Mouse (Mus musculus): ENCODE measurements at regions not wholly inside any gene's neighbourhood (a gene's known extent, or its start where the extent isn't known, plus 50 kb on each side); places are given as distances from the start of the nearest gene placed in this dataset.
"Not testable (repeated sequence)": the region's sequence is repeated elsewhere in the genome, so short reads cannot be mapped to it uniquely, and the experiment has no call there.

- WGBS = 48% methylated on average over 7 of the region's 7 CpGs
- no peak overlapping the region for H3K9ac ChIP-seq (ENCODE audit: low read length)
- no peaks in the 10 kb centered on the region for H3K9me3 ChIP-seq (replicated peaks; ENCODE audit: control insufficient read depth, low read length)
- no peaks in the 10 kb centered on the region for H3K27me3 ChIP-seq (ENCODE audit: control insufficient read depth, insufficient read depth, low read length)
- H3K27ac ChIP-seq (ENCODE audit: low read length) = no peak overlapping the region
- no peak overlapping the region for H3K4me2 ChIP-seq (ENCODE audit: low read depth, low read length)
- no peak overlapping the region for H3K4me3 ChIP-seq (replicated peaks; ENCODE audit: low read length)
- no peaks in the 10 kb centered on the region for H3K36me3 ChIP-seq (ENCODE audit: control insufficient read depth, insufficient read depth, low read length)
- ATAC-seq (ENCODE audit: insufficient read depth, low FRiP score) = no peak
- no peaks in the 10 kb centered on the region for H3K4me1 ChIP-seq (ENCODE audit: control insufficient read depth, insufficient read depth, low read length)
These were observed 293.1 kb downstream of the Dad1 start for GRCm38 (mm10) chr14:53960779-53961178.

GRCm38 (mm10) chr14:53935791-53936231 lies 318.1 kb downstream of the Dad1 start:
- ATAC-seq (ENCODE audit: insufficient read depth, low FRiP score); H3K27me3 ChIP-seq (ENCODE audit: control insufficient read depth, insufficient read depth, low read length); H3K4me1 ChIP-seq (ENCODE audit: control insufficient read depth, insufficient read depth, low read length); H3K4me2 ChIP-seq (ENCODE audit: low read depth, low read length); H3K27ac ChIP-seq (ENCODE audit: low read length); H3K9ac ChIP-seq (ENCODE audit: low read length); H3K9me3 ChIP-seq (replicated peaks; ENCODE audit: control insufficient read depth, low read length); H3K36me3 ChIP-seq (ENCODE audit: control insufficient read depth, insufficient read depth, low read length); H3K4me3 ChIP-seq (replicated peaks; ENCODE audit: low read length): not testable (repeated sequence)
- 96% methylated on average over 22 of the region's 29 CpGs for WGBS

GRCm38 (mm10) chr14:53935336-53935735 lies 318.6 kb downstream of the Dad1 start:
- H3K4me1 ChIP-seq (ENCODE audit: control insufficient read depth, insufficient read depth, low read length); ATAC-seq (ENCODE audit: insufficient read depth, low FRiP score): not testable (repeated sequence)
- 90% methylated on average over 8 of the region's 13 CpGs for WGBS

GRCm38 (mm10) chr14:53910871-53911270 lies 343.0 kb downstream of the Dad1 start:
- Histone ChIP-seq H3K27me3 (ENCODE audit: control insufficient read depth, insufficient read depth, low read length) (no peaks in the 10 kb centered on the region), H3K27ac (ENCODE audit: low read length) (no peak overlapping the region), H3K4me1 (ENCODE audit: control insufficient read depth, insufficient read depth, low read length) (no peaks in the 10 kb centered on the region), H3K9me3 (replicated peaks; ENCODE audit: control insufficient read depth, low read length) (no peaks in the 10 kb centered on the region), H3K9ac (ENCODE audit: low read length) (no peak overlapping the region), H3K4me3 (replicated peaks; ENCODE audit: low read length) (no peak overlapping the region), H3K36me3 (ENCODE audit: control insufficient read depth, insufficient read depth, low read length) (no peaks in the 10 kb centered on the region), H3K4me2 (ENCODE audit: low read depth, low read length) (no peak overlapping the region)
- no peak for ATAC-seq (ENCODE audit: insufficient read depth, low FRiP score)
- 59% methylated on average over 1 of the region's 1 CpGs for WGBS

More at GRCm38 (mm10) chr14:53935336-53935735, 318.6 kb downstream of the Dad1 start:
- H3K9me3 ChIP-seq (replicated peaks; ENCODE audit: control insufficient read depth, low read length); H3K9ac ChIP-seq (ENCODE audit: low read length); H3K27ac ChIP-seq (ENCODE audit: low read length); H3K4me3 ChIP-seq (replicated peaks; ENCODE audit: low read length); H3K4me2 ChIP-seq (ENCODE audit: low read depth, low read length); H3K36me3 ChIP-seq (ENCODE audit: control insufficient read depth, insufficient read depth, low read length); H3K27me3 ChIP-seq (ENCODE audit: control insufficient read depth, insufficient read depth, low read length): not testable (repeated sequence)

GRCm38 (mm10) chr14:53904578-53904977 lies 349.3 kb downstream of the Dad1 start:
- Histone ChIP-seq H3K36me3 (ENCODE audit: control insufficient read depth, insufficient read depth, low read length) (no peaks in the 10 kb centered on the region), H3K4me3 (replicated peaks; ENCODE audit: low read length) (no peak overlapping the region), H3K4me2 (ENCODE audit: low read depth, low read length) (no peak overlapping the region), H3K9ac (ENCODE audit: low read length) (no peak overlapping the region), H3K4me1 (ENCODE audit: control insufficient read depth, insufficient read depth, low read length) (no peaks in the 10 kb centered on the region), H3K27me3 (ENCODE audit: control insufficient read depth, insufficient read depth, low read length) (no peaks in the 10 kb centered on the region), H3K9me3 (replicated peaks; ENCODE audit: control insufficient read depth, low read length) (no peaks in the 10 kb centered on the region), H3K27ac (ENCODE audit: low read length) (no peak overlapping the region)
- ATAC-seq (ENCODE audit: insufficient read depth, low FRiP score) = no peak
- WGBS = 63% methylated on average over 3 of the region's 3 CpGs

- H3K4me3 ChIP-seq (replicated peaks; ENCODE audit: low read length) = no peak overlapping the region
- no peak for ATAC-seq (ENCODE audit: insufficient read depth, low FRiP score)
- no peaks in the 10 kb centered on the region for H3K36me3 ChIP-seq (ENCODE audit: control insufficient read depth, insufficient read depth, low read length)
- H3K4me1 ChIP-seq (ENCODE audit: control insufficient read depth, insufficient read depth, low read length) = no peaks in the 10 kb centered on the region
- H3K27ac ChIP-seq (ENCODE audit: low read length) = no peak overlapping the region
- H3K4me2 ChIP-seq (ENCODE audit: low read depth, low read length) = no peak overlapping the region
- no peaks in the 10 kb centered on the region for H3K9me3 ChIP-seq (replicated peaks; ENCODE audit: control insufficient read depth, low read length)
- H3K9ac ChIP-seq (ENCODE audit: low read length) = no peak overlapping the region
- H3K27me3 ChIP-seq (ENCODE audit: control insufficient read depth, insufficient read depth, low read length) = no peaks in the 10 kb centered on the region
- 68% methylated on average over 1 of the region's 1 CpGs for WGBS
These were observed 352.8 kb downstream of the Dad1 start for GRCm38 (mm10) chr14:53901103-53901502.

GRCm38 (mm10) chr14:53881304-53881703 lies 372.6 kb downstream of the Dad1 start:
- Histone ChIP-seq H3K27me3 (ENCODE audit: control insufficient read depth, insufficient read depth, low read length) (no peaks in the 10 kb centered on the region), H3K4me3 (replicated peaks; ENCODE audit: low read length) (no peak overlapping the region), H3K9me3 (replicated peaks; ENCODE audit: control insufficient read depth, low read length) (no peaks in the 10 kb centered on the region), H3K4me1 (ENCODE audit: control insufficient read depth, insufficient read depth, low read length) (no peaks in the 10 kb centered on the region), H3K9ac (ENCODE audit: low read length) (no peak overlapping the region), H3K27ac (ENCODE audit: low read length) (no peak overlapping the region), H3K4me2 (ENCODE audit: low read depth, low read length) (no peak overlapping the region), H3K36me3 (ENCODE audit: control insufficient read depth, insufficient read depth, low read length) (no peaks in the 10 kb centered on the region)
- 8% methylated on average over 3 of the region's 3 CpGs for WGBS
- no peak; the same call in 1 of the 2 replicates for ATAC-seq (ENCODE audit: insufficient read depth, low FRiP score)

GRCm38 (mm10) chr14:53876581-53876980 lies 377.3 kb downstream of the Dad1 start:
- H3K4me3 ChIP-seq (replicated peaks; ENCODE audit: low read length) = no peak overlapping the region
- H3K27me3 ChIP-seq (ENCODE audit: control insufficient read depth, insufficient read depth, low read length) = no peaks in the 10 kb centered on the region
- 62% methylated on average over 7 of the region's 7 CpGs for WGBS
- H3K9me3 ChIP-seq (replicated peaks; ENCODE audit: control insufficient read depth, low read length) = no peaks in the 10 kb centered on the region
- H3K27ac ChIP-seq (ENCODE audit: low read length) = no peak overlapping the region
- H3K9ac ChIP-seq (ENCODE audit: low read length) = no peak overlapping the region
- H3K4me2 ChIP-seq (ENCODE audit: low read depth, low read length) = no peak overlapping the region
- H3K36me3 ChIP-seq (ENCODE audit: control insufficient read depth, insufficient read depth, low read length) = no peaks in the 10 kb centered on the region
- no peaks in the 10 kb centered on the region for H3K4me1 ChIP-seq (ENCODE audit: control insufficient read depth, insufficient read depth, low read length)
- no peak for ATAC-seq (ENCODE audit: insufficient read depth, low FRiP score)

GRCm38 (mm10) chr14:53875736-53876135 lies 378.2 kb downstream of the Dad1 start:
- Histone ChIP-seq H3K9me3 (replicated peaks; ENCODE audit: control insufficient read depth, low read length) (no peaks in the 10 kb centered on the region), H3K4me2 (ENCODE audit: low read depth, low read length) (no peak overlapping the region), H3K9ac (ENCODE audit: low read length) (no peak overlapping the region), H3K27ac (ENCODE audit: low read length) (no peak overlapping the region), H3K27me3 (ENCODE audit: control insufficient read depth, insufficient read depth, low read length) (no peaks in the 10 kb centered on the region), H3K4me1 (ENCODE audit: control insufficient read depth, insufficient read depth, low read length) (no peaks in the 10 kb centered on the region), H3K4me3 (replicated peaks; ENCODE audit: low read length) (no peak overlapping the region), H3K36me3 (ENCODE audit: control insufficient read depth, insufficient read depth, low read length) (no peaks in the 10 kb centered on the region)
- 63% methylated on average over 6 of the region's 6 CpGs for WGBS
- ATAC-seq (ENCODE audit: insufficient read depth, low FRiP score) = no peak

- Histone ChIP-seq H3K36me3 (ENCODE audit: control insufficient read depth, insufficient read depth, low read length) (no peaks in the 10 kb centered on the region), H3K9me3 (replicated peaks; ENCODE audit: control insufficient read depth, low read length) (no peaks in the 10 kb centered on the region), H3K9ac (ENCODE audit: low read length) (no peak overlapping the region), H3K4me3 (replicated peaks; ENCODE audit: low read length) (no peak overlapping the region), H3K27ac (ENCODE audit: low read length) (no peak overlapping the region), H3K27me3 (ENCODE audit: control insufficient read depth, insufficient read depth, low read length) (no peaks in the 10 kb centered on the region), H3K4me2 (ENCODE audit: low read depth, low read length) (no peak overlapping the region), H3K4me1 (ENCODE audit: control insufficient read depth, insufficient read depth, low read length) (no peaks in the 10 kb centered on the region)
- ATAC-seq (ENCODE audit: insufficient read depth, low FRiP score) = no peak
- 78% methylated on average over 7 of the region's 7 CpGs for WGBS
These were observed 406.9 kb downstream of the Dad1 start for GRCm38 (mm10) chr14:53847049-53847448.

Data from stomach, embryonic 16.5 days (tissue).